Mouse (Mus musculus) G1E (cell line): ENCODE data around the gene Sorcs1.

Experiments used
- CTCF ChIP-seq: IDR thresholded peaks from 2 replicates; pipeline ENCODE4 v1.5.1; 2012; ENCODE audit warnings: low read depth, low read length, inconsistent platforms, mixed read lengths
- GATA1 ChIP-seq: IDR thresholded peaks from 2 replicates; pipeline ENCODE4 v1.6.1; 2012; ENCODE audit warnings: borderline replicate concordance, low read length, inconsistent platforms, mixed read lengths
- POLR2AphosphoS5 ChIP-seq: IDR thresholded peaks from 2 replicates; pipeline ENCODE4 v1.6.1; 2012; ENCODE audit warnings: low read depth, low read length, inconsistent platforms; ENCODE audit not compliant: insufficient replicate concordance
- TAL1 ChIP-seq: conservative IDR thresholded peaks from 2 replicates; pipeline ENCODE4 v1.6.1; 2012; ENCODE audit warnings: low read depth, low read length, inconsistent platforms, mixed read lengths

GRCm38 (mm10) chr19:50643836-50644235 lies 34.6 kb downstream of the Sorcs1 start:
- TF ChIP-seq CTCF: no peak
- no peak for TF ChIP-seq GATA1
- no peak for TF ChIP-seq TAL1
- TF ChIP-seq POLR2AphosphoS5: no peak
